Mouse (Mus musculus): ENCODE measurements around the gene Brinp3. TPM values are rescaled to one million over a fixed set of nuclear protein-coding genes. Genes with fewer than 3 reads are reported as not detected.
"Not testable (repeated sequence)": the region's sequence is repeated elsewhere in the genome, so short reads cannot be mapped to it uniquely, and the experiment has no call there.

The Brinp3 gene
- polyA plus RNA-seq, 1 experiment from 2014 or later, result 0.39 TPM

- WGBS, result 77% methylated on average over 7 of the region's 7 CpGs
- H3K36me3 ChIP-seq, result no peaks in the 10 kb centered on the region
- H3K4me1 ChIP-seq (replicated peaks), result no peaks in the 10 kb centered on the region
- DNase-seq (ENCODE audit: low spot score), result no peak
- no peaks in the 10 kb centered on the region for H3K9me3 ChIP-seq
- H3K27me3 ChIP-seq (ENCODE audit: insufficient read depth, poor library complexity, severe bottlenecking), result no peaks in the 10 kb centered on the region
- H3K4me3 ChIP-seq, result no peak overlapping the region
- no peak overlapping the region for H3K27ac ChIP-seq
These were observed 89.6 kb downstream of the Brinp3 start for GRCm38 (mm10) chr1:146584181-146584580.

GRCm38 (mm10) chr1:146632895-146633294 is 138.3 kb downstream of the Brinp3 start:
- Histone ChIP-seq H3K27ac (no peak overlapping the region), H3K9me3 (no peaks in the 10 kb centered on the region), H3K4me1 (replicated peaks) (no peaks in the 10 kb centered on the region), H3K27me3 (ENCODE audit: insufficient read depth, poor library complexity, severe bottlenecking) (no peaks in the 10 kb centered on the region), H3K36me3 (no peaks in the 10 kb centered on the region), H3K4me3 (no peak overlapping the region)
- WGBS, result 70% methylated on average over 2 of the region's 2 CpGs
- DNase-seq (ENCODE audit: low spot score), result no peak

GRCm38 (mm10) chr1:146657214-146657613 is 162.7 kb downstream of the Brinp3 start:
- Histone ChIP-seq H3K27me3 (ENCODE audit: insufficient read depth, poor library complexity, severe bottlenecking) (no peaks in the 10 kb centered on the region), H3K9me3 (no peaks in the 10 kb centered on the region), H3K4me1 (replicated peaks) (no peaks in the 10 kb centered on the region), H3K36me3 (no peaks in the 10 kb centered on the region), H3K4me3 (no peak overlapping the region), H3K27ac (no peak overlapping the region)
- 86% methylated on average over 4 of the region's 4 CpGs for WGBS
- no peak for DNase-seq (ENCODE audit: low spot score)

- H3K4me1 ChIP-seq (replicated peaks), result no peaks in the 10 kb centered on the region
- WGBS, result 85% methylated on average over 4 of the region's 4 CpGs
- H3K9me3 ChIP-seq, result no peaks in the 10 kb centered on the region
- no peak overlapping the region for H3K4me3 ChIP-seq
- H3K27me3 ChIP-seq (ENCODE audit: insufficient read depth, poor library complexity, severe bottlenecking), result no peaks in the 10 kb centered on the region
- no peak for DNase-seq (ENCODE audit: low spot score)
- no peaks in the 10 kb centered on the region for H3K36me3 ChIP-seq
- no peak overlapping the region for H3K27ac ChIP-seq
These were observed 206.2 kb downstream of the Brinp3 start for GRCm38 (mm10) chr1:146700724-146701123.

- no peak for DNase-seq (ENCODE audit: low spot score)
- WGBS, result 80% methylated on average over 3 of the region's 3 CpGs
- H3K9me3 ChIP-seq, result no peaks in the 10 kb centered on the region
These were observed 225.0 kb downstream of the Brinp3 start for GRCm38 (mm10) chr1:146719556-146719955.

GRCm38 (mm10) chr1:146724784-146725513 is 230.4 kb downstream of the Brinp3 start:
- not testable (repeated sequence) for H3K36me3 ChIP-seq; H3K27me3 ChIP-seq (ENCODE audit: insufficient read depth, poor library complexity, severe bottlenecking); H3K9me3 ChIP-seq; H3K4me1 ChIP-seq (replicated peaks)
- peak; percentile 17 for DNase-seq (ENCODE audit: low spot score)
- Histone ChIP-seq H3K4me3 (peak overlapping the region; percentile 43), H3K27ac (peak overlapping the region; percentile 35; the same call in 1 of the 2 replicates)
- 4% methylated on average over 34 of the region's 35 CpGs for WGBS

More at GRCm38 (mm10) chr1:146719556-146719955, 225.0 kb downstream of the Brinp3 start:
- H3K27me3 ChIP-seq (ENCODE audit: insufficient read depth, poor library complexity, severe bottlenecking), result no peaks in the 10 kb centered on the region
- no peak overlapping the region for H3K27ac ChIP-seq
- H3K4me3 ChIP-seq, result no peak overlapping the region
- no peaks in the 10 kb centered on the region for H3K36me3 ChIP-seq
- no peaks in the 10 kb centered on the region for H3K4me1 ChIP-seq (replicated peaks)

- Histone ChIP-seq H3K27me3 (ENCODE audit: insufficient read depth, poor library complexity, severe bottlenecking) (no peaks in the 10 kb centered on the region), H3K27ac (no peak overlapping the region), H3K9me3 (no peaks in the 10 kb centered on the region), H3K36me3 (no peaks in the 10 kb centered on the region), H3K4me1 (replicated peaks) (no peaks in the 10 kb centered on the region), H3K4me3 (no peak overlapping the region)
- no peak for DNase-seq (ENCODE audit: low spot score)
These were observed 256.5 kb downstream of the Brinp3 start for GRCm38 (mm10) chr1:146751066-146751465.

GRCm38 (mm10) chr1:146783259-146783658 is 288.7 kb downstream of the Brinp3 start:
- Histone ChIP-seq H3K4me3 (no peak overlapping the region), H3K27me3 (ENCODE audit: insufficient read depth, poor library complexity, severe bottlenecking) (no peaks in the 10 kb centered on the region), H3K27ac (no peak overlapping the region), H3K36me3 (no peaks in the 10 kb centered on the region), H3K4me1 (replicated peaks) (no peaks in the 10 kb centered on the region), H3K9me3 (no peaks in the 10 kb centered on the region)
- DNase-seq (ENCODE audit: low spot score), result no peak
- 77% methylated on average over 4 of the region's 4 CpGs for WGBS

GRCm38 (mm10) chr1:146787236-146787635 is 292.7 kb downstream of the Brinp3 start:
- 81% methylated on average over 2 of the region's 2 CpGs for WGBS
- no peaks in the 10 kb centered on the region for H3K36me3 ChIP-seq
- no peak overlapping the region for H3K27ac ChIP-seq
- no peak for DNase-seq (ENCODE audit: low spot score)
- no peak overlapping the region for H3K4me3 ChIP-seq
- H3K4me1 ChIP-seq (replicated peaks), result no peaks in the 10 kb centered on the region
- H3K9me3 ChIP-seq, result no peaks in the 10 kb centered on the region
- no peaks in the 10 kb centered on the region for H3K27me3 ChIP-seq (ENCODE audit: insufficient read depth, poor library complexity, severe bottlenecking)

GRCm38 (mm10) chr1:146792826-146793225 is 298.3 kb downstream of the Brinp3 start:
- Histone ChIP-seq H3K27me3 (ENCODE audit: insufficient read depth, poor library complexity, severe bottlenecking) (no peaks in the 10 kb centered on the region), H3K4me3 (no peak overlapping the region), H3K4me1 (replicated peaks) (no peaks in the 10 kb centered on the region), H3K9me3 (no peaks in the 10 kb centered on the region), H3K36me3 (no peaks in the 10 kb centered on the region), H3K27ac (no peak overlapping the region)
- DNase-seq (ENCODE audit: low spot score), result no peak

- DNase-seq (ENCODE audit: low spot score), result no peak
These were observed 305.5 kb downstream of the Brinp3 start for GRCm38 (mm10) chr1:146799986-146800553.

GRCm38 (mm10) chr1:146801821-146802220 is 307.3 kb downstream of the Brinp3 start:
- H3K36me3 ChIP-seq, result no peaks in the 10 kb centered on the region
- H3K27ac ChIP-seq, result no peak overlapping the region
- H3K4me3 ChIP-seq, result no peak overlapping the region
- H3K4me1 ChIP-seq (replicated peaks), result no peaks in the 10 kb centered on the region
- no peaks in the 10 kb centered on the region for H3K27me3 ChIP-seq (ENCODE audit: insufficient read depth, poor library complexity, severe bottlenecking)
- DNase-seq (ENCODE audit: low spot score), result no peak
- 93% methylated on average over 3 of the region's 3 CpGs for WGBS
- no peaks in the 10 kb centered on the region for H3K9me3 ChIP-seq

More at GRCm38 (mm10) chr1:146799986-146800553, 305.5 kb downstream of the Brinp3 start:
- Histone ChIP-seq H3K4me3 (no peak overlapping the region), H3K9me3 (no peaks in the 10 kb centered on the region), H3K36me3 (no peaks in the 10 kb centered on the region), H3K27ac (no peak overlapping the region), H3K4me1 (replicated peaks) (no peaks in the 10 kb centered on the region), H3K27me3 (ENCODE audit: insufficient read depth, poor library complexity, severe bottlenecking) (no peaks in the 10 kb centered on the region)
- 86% methylated on average over 6 of the region's 6 CpGs for WGBS

- Histone ChIP-seq H3K36me3 (no peaks in the 10 kb centered on the region), H3K4me3 (no peak overlapping the region), H3K27ac (no peak overlapping the region), H3K27me3 (ENCODE audit: insufficient read depth, poor library complexity, severe bottlenecking) (no peaks in the 10 kb centered on the region), H3K9me3 (no peaks in the 10 kb centered on the region), H3K4me1 (replicated peaks) (no peaks in the 10 kb centered on the region)
- WGBS, result 76% methylated on average over 4 of the region's 4 CpGs
- no peak for DNase-seq (ENCODE audit: low spot score)
These were observed 313.2 kb downstream of the Brinp3 start for GRCm38 (mm10) chr1:146807765-146808164.

All from hindbrain, embryonic 10.5 days (tissue).